Mouse (Mus musculus) skeletal muscle tissue, adult 2 months (tissue): ENCODE results near the gene Zfyve19.
A peak's percentile ranks its signal among the peaks of the same experiment; 100 is the strongest.

ENCODE experiments used
- DNase-seq: peaks from one replicate; pipeline ENCODE4 v3.0.0-alpha.2; 2012; ENCODE audit warnings: low read depth, low spot score

Gene Zfyve19

GRCm38 (mm10) chr2:119196316-119197108 lies 11.9 kb upstream of the Zfyve19 start:
- no peak for DNase-seq

GRCm38 (mm10) chr2:119197493-119197892 lies 10.9 kb upstream of the Zfyve19 start:
- no peak for DNase-seq

- DNase-seq: no peak
These were observed 10.4 kb upstream of the Zfyve19 start for GRCm38 (mm10) chr2:119198049-119198448.

- no peak for DNase-seq
These were observed 9.5 kb upstream of the Zfyve19 start for GRCm38 (mm10) chr2:119198934-119199333.

GRCm38 (mm10) chr2:119202914-119203453 lies 5.4 kb upstream of the Zfyve19 start:
- peak; percentile 27 for DNase-seq

GRCm38 (mm10) chr2:119203871-119204460 lies 4.5 kb upstream of the Zfyve19 start:
- no peak for DNase-seq

- no peak for DNase-seq
These were observed 465 bp upstream of the Zfyve19 start for GRCm38 (mm10) chr2:119207961-119208343.

- DNase-seq: no peak
These were observed 725 bp downstream of the Zfyve19 start for GRCm38 (mm10) chr2:119209176-119209507.

GRCm38 (mm10) chr2:119229775-119230704 lies 21.6 kb downstream of the Zfyve19 start, which contains the start of gene Ppp1r14d:
Gene Ppp1r14d, minus strand, starts transcription at chr2:119229906.
- no peak for DNase-seq

- no peak for DNase-seq
These were observed 28.3 kb downstream of the Zfyve19 start for GRCm38 (mm10) chr2:119236682-119237209.

- no peak for DNase-seq
These were observed 28.9 kb downstream of the Zfyve19 start, which contains the start of gene Spint1 for GRCm38 (mm10) chr2:119237210-119237870. Gene Spint1, plus strand, starts transcription at chr2:119237362.

- no peak for DNase-seq
These were observed 29.4 kb downstream of the Zfyve19 start for GRCm38 (mm10) chr2:119237871-119238220.

GRCm38 (mm10) chr2:119238671-119239070 lies 30.3 kb downstream of the Zfyve19 start:
- no peak for DNase-seq

GRCm38 (mm10) chr2:119240075-119240818 lies 31.8 kb downstream of the Zfyve19 start:
- no peak for DNase-seq

GRCm38 (mm10) chr2:119240819-119241186 lies 32.4 kb downstream of the Zfyve19 start:
- no peak for DNase-seq

GRCm38 (mm10) chr2:119242548-119242947 lies 34.1 kb downstream of the Zfyve19 start:
- DNase-seq: no peak

GRCm38 (mm10) chr2:119245246-119245645 lies 36.8 kb downstream of the Zfyve19 start:
- no peak for DNase-seq

GRCm38 (mm10) chr2:119247904-119248303 lies 39.5 kb downstream of the Zfyve19 start:
- no peak for DNase-seq

- no peak for DNase-seq
These were observed 41.2 kb downstream of the Zfyve19 start for GRCm38 (mm10) chr2:119249592-119250061.

- no peak for DNase-seq
These were observed 42.0 kb downstream of the Zfyve19 start for GRCm38 (mm10) chr2:119250377-119250776.
